Mouse (Mus musculus) urinary bladder, postnatal 14 days (tissue): ENCODE measurements around the gene Rhobtb1.

Experiments
- DNase-seq: peaks from one replicate; pipeline ENCODE4 v3.0.0; 2021; ENCODE audit warnings: low spot score

Gene Rhobtb1

DNA sequence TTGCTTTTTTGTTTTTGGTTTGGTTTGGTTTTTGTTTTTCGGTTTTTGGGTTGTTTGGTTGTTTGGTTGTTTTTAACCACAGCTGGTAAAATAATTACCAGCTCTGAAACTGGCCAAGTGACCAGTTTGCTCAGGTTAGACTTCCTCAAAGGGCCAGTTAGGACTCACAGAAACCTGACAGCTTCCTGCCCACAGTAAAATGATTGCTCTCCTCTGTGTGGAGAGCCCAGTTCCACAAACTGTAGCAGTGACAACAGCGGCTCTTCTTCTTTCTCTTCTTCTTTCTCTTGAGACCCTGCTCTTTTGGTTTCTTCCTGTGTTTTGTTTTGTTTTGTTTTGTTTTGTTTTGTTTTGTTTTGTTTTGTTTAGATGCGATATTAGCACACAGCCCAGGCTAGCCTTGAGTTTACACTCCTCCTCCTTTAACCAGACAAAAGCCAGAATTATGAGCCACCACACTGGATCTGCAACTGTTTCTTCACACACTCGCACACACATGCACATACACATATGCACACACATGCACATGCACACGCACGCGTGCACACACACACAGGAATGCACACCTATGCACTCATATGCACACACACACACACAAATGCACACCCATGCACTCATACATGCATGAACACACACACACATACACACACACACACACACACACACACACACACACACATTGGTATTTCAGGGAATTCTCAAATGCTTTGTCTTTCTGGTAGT, 96.2 kb downstream of the Rhobtb1 start:
- no peak for DNase-seq

DNA sequence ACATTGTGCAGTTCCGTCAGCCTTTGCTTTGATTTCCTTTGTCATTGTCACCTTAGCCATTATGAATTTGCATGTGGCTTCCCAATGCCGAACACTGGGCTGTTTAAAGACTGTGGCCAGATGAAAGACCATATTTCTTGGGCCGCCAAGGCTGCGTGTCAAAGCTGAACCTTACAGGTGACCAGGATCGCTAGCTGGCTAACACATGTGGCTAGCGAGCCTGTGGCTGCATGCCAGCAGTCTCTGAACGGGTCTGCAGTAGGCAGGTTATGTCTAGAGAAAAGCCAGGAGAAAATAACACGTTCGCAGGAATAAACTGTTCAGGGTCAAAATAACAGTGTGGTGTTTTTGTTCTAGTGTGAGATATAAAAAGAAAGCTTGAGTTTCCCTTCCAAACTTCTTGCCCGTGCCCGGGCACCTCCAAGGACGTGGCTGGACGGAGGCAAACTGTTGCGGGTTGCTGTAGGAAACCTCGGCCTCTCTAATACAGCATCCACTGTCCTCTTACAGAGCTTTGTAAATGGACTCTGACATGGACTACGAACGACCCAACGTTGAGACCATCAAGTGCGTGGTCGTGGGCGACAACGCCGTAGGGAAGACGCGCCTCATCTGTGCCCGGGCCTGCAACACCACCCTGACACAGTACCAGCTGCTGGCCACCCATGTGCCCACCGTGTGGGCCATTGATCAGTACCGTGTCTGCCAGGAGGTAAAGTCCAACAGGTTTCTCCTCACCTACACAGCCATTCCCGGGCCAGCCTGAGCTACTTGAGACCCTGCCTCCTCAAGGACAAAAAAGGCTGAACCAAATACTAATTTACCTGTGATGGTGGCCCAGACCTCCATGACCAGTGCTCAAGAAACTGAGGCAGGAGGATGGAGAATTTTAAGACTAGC, 97.3 kb downstream of the Rhobtb1 start:
- no peak for DNase-seq

DNA sequence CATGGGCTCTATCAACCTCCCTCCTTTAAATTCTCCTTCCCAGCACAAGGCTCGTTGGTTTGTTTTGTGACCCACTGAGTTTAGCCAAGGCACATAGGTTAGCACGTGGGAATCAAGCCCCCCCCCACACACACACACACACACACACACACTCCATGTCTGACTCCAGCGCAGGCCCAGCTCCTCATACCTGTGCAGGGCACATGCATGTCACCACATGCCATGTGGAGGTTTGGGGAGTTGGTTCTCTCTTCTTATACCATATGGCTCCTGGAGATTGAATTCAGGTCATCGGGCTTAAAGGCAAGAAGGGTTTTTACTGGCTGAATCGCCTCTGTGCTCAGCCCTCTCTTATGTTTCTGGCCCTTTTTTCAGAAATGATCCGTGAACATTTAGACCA, 100.0 kb downstream of the Rhobtb1 start:
- no peak for DNase-seq

DNA sequence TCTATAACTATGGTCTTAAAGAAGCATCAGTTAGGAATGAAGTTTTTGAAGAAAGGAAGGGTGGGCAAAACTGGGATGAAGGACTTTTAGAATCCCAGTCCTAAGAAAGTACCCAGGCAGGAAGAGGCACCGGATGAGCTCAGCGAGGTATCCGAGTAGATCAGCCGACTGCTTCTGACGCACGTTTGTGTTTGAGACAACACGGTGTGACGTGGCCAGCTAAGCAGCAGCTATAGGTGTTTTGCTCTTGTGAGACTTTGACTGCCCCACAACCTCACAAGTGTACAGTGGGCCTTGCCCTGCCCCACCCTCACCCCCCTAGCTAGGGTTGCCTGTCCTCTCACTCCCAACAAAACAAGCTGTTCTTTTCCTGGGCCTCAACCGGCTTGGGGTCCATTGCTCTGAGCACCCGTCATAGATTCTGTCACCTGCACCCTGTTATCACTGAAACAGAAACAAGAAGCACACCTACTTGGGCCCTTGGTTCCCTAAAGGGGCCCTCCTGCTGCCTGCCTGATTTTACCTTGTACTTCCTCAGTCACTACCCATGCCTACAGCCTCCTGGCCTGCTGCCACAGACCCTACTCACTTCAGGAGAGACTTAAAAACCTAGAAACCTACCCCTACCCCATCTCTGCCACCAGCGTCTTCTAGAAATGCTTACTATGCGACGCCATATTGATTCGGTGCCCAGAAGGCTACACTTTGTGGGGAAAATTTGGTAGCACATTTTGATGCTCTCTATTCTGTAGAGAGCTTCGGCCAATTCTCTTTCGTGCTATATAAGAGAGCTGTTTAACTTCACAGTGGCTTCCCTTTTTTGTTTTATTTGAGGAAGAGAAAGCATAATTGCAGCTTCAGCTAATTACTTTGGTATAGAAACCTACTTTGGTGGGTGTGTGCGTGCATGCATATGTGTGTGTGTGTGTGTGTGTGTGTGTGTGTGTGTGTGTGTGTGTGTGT, 101.2 kb downstream of the Rhobtb1 start:
- no peak for DNase-seq

DNA sequence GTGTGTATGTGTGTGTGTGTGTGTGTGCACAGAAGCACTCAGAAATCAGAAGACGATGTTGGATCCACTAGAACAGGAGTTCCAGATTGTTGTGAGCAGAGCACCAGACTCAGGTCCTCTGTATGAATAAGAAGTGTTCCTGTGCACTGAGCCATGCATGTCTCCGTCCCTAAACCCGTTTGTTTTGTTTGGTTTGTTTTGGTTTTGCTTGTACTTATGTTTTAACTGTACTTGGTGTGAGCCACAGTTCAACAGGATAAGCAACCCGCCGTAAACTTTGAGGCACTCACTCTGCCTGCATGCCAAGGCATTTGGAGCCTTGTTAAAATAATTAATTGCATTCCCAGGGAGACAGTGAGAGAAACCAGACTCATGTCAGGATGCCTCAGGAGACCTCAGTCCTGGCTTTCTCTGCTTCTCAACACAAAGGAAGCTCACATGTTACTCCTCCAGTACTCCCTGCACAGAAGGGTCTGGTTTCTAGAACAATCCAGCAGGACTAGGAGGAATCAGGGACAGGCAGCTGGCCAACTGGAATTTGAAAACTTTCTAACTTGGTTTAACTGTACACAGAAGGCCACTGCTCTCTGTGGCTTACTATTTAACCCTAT, 101.9 kb downstream of the Rhobtb1 start:
- peak; percentile 51 for DNase-seq

DNA sequence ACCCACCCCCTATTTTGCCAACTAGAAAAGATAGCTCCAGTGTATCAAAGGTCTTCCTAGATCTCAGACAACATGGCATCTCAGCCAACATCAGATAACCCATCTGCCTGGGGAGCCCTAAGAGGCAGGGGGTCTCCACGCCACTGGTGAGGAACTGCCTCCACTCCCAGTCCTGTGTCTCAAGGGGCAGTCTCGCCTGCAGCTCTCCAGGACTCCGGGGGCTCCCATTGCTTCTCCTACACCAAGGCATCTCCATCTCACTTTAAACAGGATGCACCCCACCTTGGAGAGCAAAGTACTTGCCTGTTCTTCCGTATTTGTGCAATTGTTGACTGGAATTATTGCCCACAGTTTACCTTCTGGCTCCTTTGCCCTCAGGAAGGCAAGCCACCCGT, 102.4 kb downstream of the Rhobtb1 start:
- no peak for DNase-seq

DNA sequence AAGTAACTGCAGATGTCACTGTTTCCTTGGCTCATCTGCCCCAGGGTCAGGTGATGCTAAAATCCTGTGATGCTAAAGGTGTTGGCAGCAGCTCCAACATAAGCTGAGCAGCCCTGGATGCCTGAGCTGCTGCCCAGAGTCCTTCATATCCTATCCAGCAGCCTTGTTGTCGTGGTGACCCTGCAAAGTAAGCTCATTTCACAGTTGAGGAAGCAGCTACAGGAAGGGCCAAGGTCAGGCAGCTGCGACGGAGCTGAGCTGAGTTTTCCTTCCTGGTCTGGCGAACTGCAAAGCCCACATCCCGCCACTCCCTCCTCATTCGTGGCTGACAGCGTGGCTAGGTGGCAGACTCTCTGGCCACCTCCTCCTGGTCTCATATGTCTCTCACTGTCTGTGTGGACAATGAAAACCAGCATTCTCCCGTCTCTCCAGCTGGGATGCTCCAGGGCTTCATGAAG, 103.2 kb downstream of the Rhobtb1 start:
- DNase-seq = peak; percentile 49

DNA sequence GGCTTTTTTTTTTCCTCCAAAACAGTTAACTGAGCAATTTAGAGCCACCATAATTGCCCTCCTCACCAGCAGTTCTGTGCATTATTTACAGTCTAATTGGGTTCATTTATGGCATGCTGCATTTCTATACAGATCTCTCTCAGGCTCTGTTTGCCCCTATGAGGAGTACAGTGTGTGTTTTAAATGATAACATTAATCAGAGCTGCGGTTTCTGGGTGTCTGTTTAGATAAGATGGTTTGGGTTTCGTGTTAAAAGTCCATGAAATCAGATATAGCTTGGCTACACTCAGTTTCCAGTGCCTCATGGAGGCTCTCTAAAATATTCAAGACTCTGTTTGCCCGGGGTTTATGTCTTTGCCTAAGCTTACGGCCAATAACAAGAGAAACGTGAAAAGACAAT, 104.4 kb downstream of the Rhobtb1 start:
- no peak for DNase-seq

DNA sequence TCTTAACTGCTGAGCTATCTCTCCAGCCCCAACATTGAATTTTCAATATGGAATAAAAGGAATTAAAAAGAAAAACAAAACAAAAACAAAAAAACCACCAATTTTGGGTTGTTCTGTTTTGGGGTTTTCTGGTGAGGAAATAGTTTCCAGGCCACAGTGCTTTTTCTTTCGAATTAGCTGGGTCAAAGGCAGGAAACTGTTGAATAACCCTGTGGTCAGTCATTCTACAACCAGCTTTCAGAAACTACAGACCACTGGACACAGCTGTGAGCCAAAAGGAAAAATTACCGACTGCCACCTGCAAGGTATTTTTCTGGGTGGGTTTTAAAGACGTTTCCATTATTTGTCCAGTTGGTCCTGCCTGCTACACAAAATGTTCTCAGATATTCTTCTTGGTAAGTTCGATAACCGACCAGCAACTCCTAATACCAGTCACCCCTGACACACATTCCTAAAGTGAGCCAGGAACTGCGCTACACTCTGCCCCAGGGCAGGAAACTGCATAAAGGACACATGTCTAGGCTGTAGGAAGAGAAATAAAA, 106.4 kb downstream of the Rhobtb1 start:
- DNase-seq = no peak

DNA sequence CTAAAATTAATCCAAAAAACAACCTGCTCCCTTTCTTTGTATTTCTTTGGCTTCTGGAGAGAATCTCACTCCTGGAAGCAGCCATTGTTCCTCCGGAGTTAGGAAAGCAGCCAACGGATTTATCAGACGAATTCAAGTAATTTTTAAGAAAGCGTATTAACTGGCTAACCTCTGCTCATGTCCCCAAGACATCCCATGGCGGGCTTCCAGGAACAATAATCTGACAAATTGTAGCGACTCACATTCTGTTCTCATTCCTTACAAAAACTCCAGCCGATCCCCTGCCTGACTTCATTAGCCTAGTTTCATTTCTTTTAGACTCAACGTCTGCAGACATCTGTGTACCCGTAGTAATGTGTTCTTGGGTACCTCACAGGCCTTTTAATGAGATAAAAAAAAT, 107.4 kb downstream of the Rhobtb1 start:
- DNase-seq = peak; percentile 66

DNA sequence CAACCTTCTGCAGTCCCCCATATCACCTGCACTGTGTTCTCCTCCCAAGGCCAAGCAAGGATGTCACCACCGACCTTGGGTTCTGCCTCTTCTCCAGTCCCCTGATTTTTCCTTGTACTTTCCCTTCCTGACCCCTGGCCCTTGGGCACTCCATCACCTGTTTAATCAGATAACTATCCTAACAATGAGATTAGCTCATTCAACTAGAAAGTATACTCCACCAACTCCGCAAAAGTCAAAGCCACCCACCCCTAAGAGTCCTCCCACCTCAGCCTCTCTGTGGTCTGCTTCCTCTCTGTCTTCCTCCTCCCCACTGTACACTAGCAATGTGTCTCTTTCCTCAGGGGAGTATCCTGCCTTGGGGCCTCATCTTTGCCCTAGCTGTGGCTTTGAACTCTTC, 107.9 kb downstream of the Rhobtb1 start:
- no peak for DNase-seq

DNA sequence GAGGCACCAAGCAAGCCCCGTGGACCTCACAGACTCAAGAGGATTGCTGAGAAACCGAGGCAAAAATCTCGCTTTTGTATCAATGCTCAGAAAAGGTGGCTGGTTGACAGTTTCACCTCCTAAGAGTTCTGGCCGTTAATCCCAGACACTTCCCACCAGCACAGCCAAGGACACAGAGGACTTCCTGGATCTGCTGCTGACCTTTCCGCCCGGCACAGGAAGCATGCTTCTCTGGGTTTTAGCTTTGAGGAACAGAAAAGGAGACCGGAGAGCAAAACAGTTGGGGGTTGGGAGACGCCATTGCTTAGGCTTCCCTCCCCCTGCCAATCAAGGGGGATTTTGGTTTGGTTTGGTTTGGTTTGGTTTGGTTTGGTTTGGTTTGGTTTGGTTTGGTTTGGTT, 108.7 kb downstream of the Rhobtb1 start:
- no peak for DNase-seq

DNA sequence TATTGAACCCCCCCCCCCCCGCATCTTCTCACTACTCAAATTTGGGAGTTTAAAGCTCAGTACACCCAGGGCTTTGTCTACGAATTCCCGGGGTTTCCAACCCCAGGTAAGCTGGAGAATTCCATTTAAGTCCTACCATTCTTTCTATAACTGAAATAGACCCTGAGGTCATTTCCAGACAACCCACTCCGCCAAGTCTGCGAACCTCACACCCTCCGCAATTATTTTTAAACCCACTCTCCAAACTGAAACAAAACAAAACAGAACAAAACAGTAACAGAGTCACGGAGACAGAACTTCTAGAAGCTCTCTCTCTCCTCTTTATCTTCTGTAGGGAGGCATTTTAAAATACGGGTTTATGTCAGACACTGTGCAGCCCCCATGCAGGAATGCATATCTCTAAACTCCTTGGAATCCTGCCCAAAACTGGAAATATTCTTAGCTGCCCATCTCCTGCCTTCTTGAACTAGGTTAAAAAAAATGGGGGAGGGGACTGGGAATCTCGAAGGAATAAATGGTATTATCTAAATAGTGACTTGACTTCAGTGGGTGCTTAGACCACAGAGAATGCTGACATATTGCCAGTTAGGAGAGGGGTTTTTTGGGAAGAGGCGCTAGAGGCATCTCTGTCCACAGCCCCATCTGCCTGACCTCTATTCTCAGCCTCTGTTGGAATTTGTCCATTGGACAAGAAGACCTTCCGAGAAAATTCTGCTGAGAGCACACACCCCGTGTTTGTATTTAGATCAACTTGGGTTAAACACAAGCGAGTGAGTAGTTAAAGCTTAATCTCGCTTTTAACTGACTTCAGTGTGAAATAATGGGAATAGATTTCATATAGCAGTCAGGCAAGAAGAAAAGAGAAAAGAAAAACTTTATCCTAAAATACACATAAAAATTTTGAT, 111.9 kb downstream of the Rhobtb1 start:
- no peak for DNase-seq

DNA sequence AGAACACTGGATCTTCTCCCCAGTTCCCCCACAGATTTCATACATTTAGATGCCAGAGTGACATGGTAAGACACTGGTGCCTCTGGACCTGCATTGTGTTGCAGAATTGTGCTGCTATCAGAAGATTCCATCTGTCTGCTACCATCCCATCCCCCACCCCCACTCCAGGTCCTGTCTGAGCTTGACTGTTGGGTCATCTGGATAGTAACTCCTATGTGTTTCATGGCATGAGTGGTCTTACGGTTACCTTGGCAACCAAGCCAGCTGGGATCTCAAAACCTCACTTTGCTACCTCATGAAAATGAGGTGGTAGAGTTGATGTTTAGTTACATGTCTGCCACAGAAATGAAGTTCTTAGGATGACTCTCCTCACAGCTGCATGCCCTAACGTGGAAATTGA, 112.7 kb downstream of the Rhobtb1 start:
- no peak for DNase-seq

DNA sequence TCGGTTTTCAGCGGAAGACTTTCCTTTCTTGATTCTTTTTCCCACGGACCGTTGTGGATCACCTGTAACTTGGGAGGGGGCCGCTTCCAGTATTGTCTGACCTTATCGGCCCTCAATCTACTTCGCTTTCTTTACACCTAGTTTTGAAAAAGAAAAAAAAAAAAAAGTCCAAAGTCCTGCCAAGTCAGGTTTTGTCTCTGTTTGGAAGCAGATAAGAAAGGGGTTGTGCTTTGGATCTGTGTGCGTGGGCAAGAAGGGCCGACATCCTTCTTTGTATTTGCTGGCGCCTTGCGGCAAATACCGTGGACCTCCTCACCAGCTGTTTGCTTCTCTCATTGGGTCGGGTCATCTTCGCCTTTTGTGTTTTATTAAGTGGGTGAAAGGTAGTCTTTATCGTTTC, 114.2 kb downstream of the Rhobtb1 start:
- no peak for DNase-seq

DNA sequence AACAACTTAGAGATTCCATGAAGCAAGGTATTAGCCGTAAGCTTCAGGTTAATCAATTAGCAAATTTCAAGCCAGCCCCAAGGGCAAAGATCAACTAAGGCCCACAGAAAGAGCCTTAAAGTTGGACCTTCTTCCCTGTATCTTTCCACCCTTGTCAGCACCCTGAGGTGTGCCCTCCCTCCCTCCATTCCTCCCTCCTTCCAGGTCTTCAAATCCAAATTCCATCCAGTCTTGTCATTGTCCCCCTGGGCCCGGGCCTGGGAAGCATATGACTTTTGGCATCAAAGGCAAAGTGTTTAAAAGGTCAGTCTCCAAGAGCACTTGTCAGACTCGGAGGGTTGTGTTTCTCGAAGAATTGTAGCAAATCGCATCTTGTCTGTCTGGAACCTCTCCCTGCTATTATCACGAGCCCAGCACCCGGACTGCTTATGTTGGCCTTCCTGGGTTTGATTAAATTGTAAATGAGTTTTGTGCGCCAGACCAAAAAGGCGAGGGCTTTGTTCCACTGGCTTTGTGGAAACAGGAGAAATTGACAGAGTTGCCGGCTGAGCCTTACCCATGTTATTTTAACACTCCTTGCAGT, 116.9 kb downstream of the Rhobtb1 start:
- DNase-seq = no peak

DNA sequence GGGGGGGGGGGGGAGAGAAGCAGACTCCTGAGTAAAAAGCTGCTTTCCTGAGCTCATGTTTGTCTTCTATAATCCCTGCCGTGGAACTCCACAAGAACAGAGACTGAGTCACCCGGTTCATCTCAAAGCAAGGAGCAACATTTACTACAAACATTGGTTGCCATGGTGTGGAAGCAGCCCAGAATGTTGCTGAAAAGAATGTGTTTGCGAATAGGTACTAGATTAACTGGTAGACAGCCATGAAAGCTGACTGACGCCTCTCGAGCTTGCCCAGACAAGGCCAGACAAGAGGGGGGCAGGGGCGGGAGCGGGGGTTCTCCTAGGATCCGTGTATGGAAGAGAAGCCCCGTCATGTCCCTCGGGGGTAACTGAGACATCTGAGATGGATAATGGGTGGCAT, 120.2 kb downstream of the Rhobtb1 start:
- DNase-seq = peak; percentile 42

DNA sequence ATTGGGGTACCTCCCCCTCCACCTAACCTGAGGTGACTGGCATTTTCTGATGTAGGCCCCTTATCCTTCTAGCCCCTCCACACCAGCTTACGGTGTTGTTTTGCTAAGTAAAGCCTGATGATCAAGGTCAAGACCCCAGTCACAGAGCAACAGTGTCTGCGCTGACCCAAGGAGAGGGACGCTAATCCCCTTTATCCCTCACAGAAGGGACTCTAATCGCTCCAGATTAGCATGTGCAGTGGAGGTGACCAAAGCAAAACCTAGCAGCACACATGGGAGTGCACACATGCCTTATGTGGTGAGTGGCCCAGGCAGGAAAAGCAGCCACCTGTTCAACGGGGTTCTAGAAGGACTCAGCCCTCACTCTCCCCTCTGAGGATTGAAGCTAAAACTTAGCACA, 123.0 kb downstream of the Rhobtb1 start:
- no peak for DNase-seq

DNA sequence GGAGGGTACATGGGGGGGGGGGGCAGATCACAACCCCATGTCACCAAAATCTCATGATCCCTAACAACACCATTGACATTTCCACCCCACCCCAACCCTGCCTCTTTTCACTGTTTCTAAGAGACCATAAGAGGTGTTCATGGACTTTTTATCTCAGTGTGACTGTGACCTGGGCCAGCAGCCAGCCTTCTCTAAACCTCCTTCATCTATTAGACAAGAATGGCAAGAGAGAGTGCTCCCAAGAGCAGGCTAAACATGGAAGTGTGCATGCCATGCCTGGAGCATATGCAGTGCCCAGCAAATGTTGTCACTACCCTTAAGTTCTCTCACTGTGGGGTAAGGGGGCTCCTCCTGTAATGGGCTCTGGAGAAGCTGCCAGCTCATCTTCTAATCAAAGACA, 123.5 kb downstream of the Rhobtb1 start:
- DNase-seq = no peak
